Mouse (Mus musculus): ENCODE measurements around the gene Man2a2. TPM values are rescaled to one million over a fixed set of nuclear protein-coding genes. Genes with fewer than 3 reads are reported as not detected.

The Man2a2 gene
- total RNA-seq, 2 experiments from 2014 or later, result 106 to 115 TPM

Other genes with a start within 250 kb of the Man2a2 start
- gene Sema4b, start 184.5 kb downstream of the Man2a2 start, total RNA-seq (2021), result 10 to 100 TPM; 30.4 to 30.7 TPM
- 10 to 100 TPM; 23.4 to 24.3 TPM for gene Cib1, start 138.6 kb downstream of the Man2a2 start, total RNA-seq (2021)
- 1 to 10 TPM; 6.4 to 6.7 TPM for gene Gdpgp1, start 138.5 kb downstream of the Man2a2 start, total RNA-seq (2021)
- gene Ttll13, start 125.0 kb downstream of the Man2a2 start, total RNA-seq (2021), result 1 to 10 TPM; 1.4 to 1.5 TPM
- 10 to 100 TPM; 37.2 to 39.4 TPM for gene Ngrn, start 110.2 kb downstream of the Man2a2 start, total RNA-seq (2021)
- 10 to 100 TPM; 23.0 to 25.6 TPM for gene Vps33b, start 101.7 kb downstream of the Man2a2 start, total RNA-seq (2021)
- gene Prc1, start 76.9 kb downstream of the Man2a2 start, total RNA-seq (2021), result 10 to 100 TPM; 10.2 to 10.7 TPM
- gene Rccd1, start 46.9 kb downstream of the Man2a2 start, total RNA-seq (2021), result 10 to 100 TPM; 21.2 to 22.3 TPM
- gene Unc45a, start 30.4 kb downstream of the Man2a2 start, total RNA-seq (2021), result 10 to 100 TPM; 47.9 to 61.9 TPM
- 10 to 100 TPM; 37.2 to 44.9 TPM for gene Hddc3, start 28.3 kb downstream of the Man2a2 start, total RNA-seq (2021)
- gene Fes, start 16.6 kb upstream of the Man2a2 start, total RNA-seq (2021), result 10 to 100 TPM in 1 of 2 experiments, 1 to 10 TPM in 1; 5.2 to 10.6 TPM
- gene Furin, start 34.1 kb upstream of the Man2a2 start, total RNA-seq (2021), result 10 to 100 TPM; 53.6 to 56.6 TPM
- gene Blm, start 163.7 kb upstream of the Man2a2 start, total RNA-seq (2021), result 1 to 10 TPM; 7.0 to 8.1 TPM